Mouse (Mus musculus): Measurements from ENCODE around the gene Rxrb.
A peak's percentile ranks its signal among the peaks of the same experiment; 100 is the strongest.

Rxrb gene

GRCm38 (mm10) chr17:34026221-34026620, 5.4 kb upstream of the Rxrb start:
- DNase-seq: no peak

GRCm38 (mm10) chr17:34026917-34027655, 4.5 kb upstream of the Rxrb start:
- peak; percentile 69 for DNase-seq

- peak; percentile 94 for DNase-seq
Measured at GRCm38 (mm10) chr17:34027656-34028223, 3.9 kb upstream of the Rxrb start, which contains the start of gene H2-Ke6. Gene H2-Ke6 (minus strand): TSS chr17:34028060.

- DNase-seq: no peak
Measured at GRCm38 (mm10) chr17:34028501-34029149, 3.0 kb upstream of the Rxrb start.

GRCm38 (mm10) chr17:34029150-34029889, 2.3 kb upstream of the Rxrb start:
- no peak for DNase-seq

GRCm38 (mm10) chr17:34029890-34030595, 1.6 kb upstream of the Rxrb start:
- no peak for DNase-seq

- no peak for DNase-seq
Measured at GRCm38 (mm10) chr17:34030861-34031326, 718 bp upstream of the Rxrb start.

GRCm38 (mm10) chr17:34032174-34032632, 591 bp downstream of the Rxrb start:
- DNase-seq: peak; percentile 87

GRCm38 (mm10) chr17:34032806-34033205, 1.2 kb downstream of the Rxrb start:
- peak; percentile 48 for DNase-seq

GRCm38 (mm10) chr17:34033441-34033840, 1.8 kb downstream of the Rxrb start:
- DNase-seq: no peak

GRCm38 (mm10) chr17:34034064-34034463, 2.5 kb downstream of the Rxrb start:
- DNase-seq: peak; percentile 82

- DNase-seq: no peak
Measured at GRCm38 (mm10) chr17:34035517-34035916, 3.9 kb downstream of the Rxrb start.

- DNase-seq: no peak
Measured at GRCm38 (mm10) chr17:34036647-34037046, 5.0 kb downstream of the Rxrb start.

GRCm38 (mm10) chr17:34037241-34037640, 5.6 kb downstream of the Rxrb start:
- no peak for DNase-seq

GRCm38 (mm10) chr17:34038440-34038839, 6.8 kb downstream of the Rxrb start:
- DNase-seq: no peak

- no peak for DNase-seq
Measured at GRCm38 (mm10) chr17:34038878-34039561, 7.4 kb downstream of the Rxrb start, which contains the start of gene Col11a2. Gene Col11a2 (plus strand): TSS chr17:34039437.

GRCm38 (mm10) chr17:34039562-34040450, 8.2 kb downstream of the Rxrb start:
- no peak for DNase-seq

GRCm38 (mm10) chr17:34045941-34046340, 14.3 kb downstream of the Rxrb start:
- DNase-seq: no peak

- DNase-seq: no peak
Measured at GRCm38 (mm10) chr17:34047404-34048050, 15.9 kb downstream of the Rxrb start.

- DNase-seq: no peak
Measured at GRCm38 (mm10) chr17:34057224-34057623, 25.6 kb downstream of the Rxrb start.
